Mouse (Mus musculus) neural tube, embryonic 12.5 days (tissue): ENCODE data around the gene Gmppb. TPM values are rescaled to one million over a fixed set of nuclear protein-coding genes. Genes with fewer than 3 reads are reported as not detected.
A peak's percentile ranks its signal among the peaks of the same experiment; 100 is the strongest.

Experiments
- ATAC-seq: fragments of 200-750 bp; cut with Nextera tagmentation; 2 replicates; pipeline ENCODE4 v1.8.0; 2017; ENCODE audit warnings: low read depth, mild to moderate bottlenecking, moderate TSS enrichment, moderate library complexity; ENCODE audit not compliant: low FRiP score
- H3K27ac ChIP-seq: fragments of 300-500 bp; sonication (generic); 2 replicates; pipeline ENCODE4 v1.5.1; 2016
- H3K27me3 ChIP-seq: fragments of 300-500 bp; sonication (generic); replicated peaks from 2 replicates; pipeline ENCODE4 v1.6.1; 2016; ENCODE audit warnings: mild to moderate bottlenecking
- H3K36me3 ChIP-seq: fragments of 300-500 bp; sonication (generic); 2 replicates; pipeline ENCODE4 v1.6.1; 2016; ENCODE audit warnings: mild to moderate bottlenecking
- H3K4me1 ChIP-seq: fragments of 300-500 bp; sonication (generic); 2 replicates; pipeline ENCODE4 v1.6.1; 2016
- H3K4me2 ChIP-seq: fragments of 300-500 bp; sonication (generic); replicated peaks from 2 replicates; pipeline ENCODE4 v1.6.1; 2016; ENCODE audit warnings: mild to moderate bottlenecking
- H3K4me3 ChIP-seq: fragments of 300-500 bp; sonication (generic); 2 replicates; pipeline ENCODE4 v1.5.1; 2016
- H3K9ac ChIP-seq: fragments of 300-500 bp; sonication (generic); 2 replicates; pipeline ENCODE4 v1.6.1; 2016; ENCODE audit warnings: mild to moderate bottlenecking
- H3K9me3 ChIP-seq: fragments of 300-500 bp; sonication (generic); 2 replicates; pipeline ENCODE4 v1.6.1; 2016; ENCODE audit warnings: mild to moderate bottlenecking
- WGBS: fragments of 180-500 bp; shearing (Covaris S2); methylation state at CpG from one replicate; pipeline ENCODE4 v1.1.7; 2016; 5-methylcytosine and 5-hydroxymethylcytosine counted together
- polyA plus RNA-seq: library from polyadenylated mRNA; unstranded; fragments of >200 nt; fragmentation: Nextera tagmentation; extraction: Ambion mirVana; gene quantifications from 2 replicates; pipeline ENCODE4 v1.2.1, GENCODE M21; 2016

Gene Gmppb
- polyA plus RNA-seq, 1 experiment from 2014 or later, result 18.3 TPM

GRCm38 (mm10) chr9:108052885-108053664, 4.0 kb downstream of the Gmppb start, which contains the start of gene Amigo3:
TSS of gene Amigo3 (plus strand) at chr9:108053159.
- no peaks in the 10 kb centered on the region for H3K9me3 ChIP-seq
- H3K4me3 ChIP-seq, result no peak within 1 kb of the TSS
- peak within 1 kb of the TSS; percentile 38 for H3K4me2 ChIP-seq
- H3K27me3 ChIP-seq, result no peaks in the 10 kb centered on the region
- ATAC-seq, result peak; percentile 27; the same call in 1 of the 2 replicates
- peaks cover 64% of the 10 kb centered on the region for H3K36me3 ChIP-seq
- no peak within 1 kb of the TSS for H3K9ac ChIP-seq
- H3K4me1 ChIP-seq, result peaks cover 23% of the 10 kb centered on the region
- 52% methylated on average over 20 of the region's 20 CpGs for WGBS
- no peak within 1 kb of the TSS for H3K27ac ChIP-seq

DNA sequence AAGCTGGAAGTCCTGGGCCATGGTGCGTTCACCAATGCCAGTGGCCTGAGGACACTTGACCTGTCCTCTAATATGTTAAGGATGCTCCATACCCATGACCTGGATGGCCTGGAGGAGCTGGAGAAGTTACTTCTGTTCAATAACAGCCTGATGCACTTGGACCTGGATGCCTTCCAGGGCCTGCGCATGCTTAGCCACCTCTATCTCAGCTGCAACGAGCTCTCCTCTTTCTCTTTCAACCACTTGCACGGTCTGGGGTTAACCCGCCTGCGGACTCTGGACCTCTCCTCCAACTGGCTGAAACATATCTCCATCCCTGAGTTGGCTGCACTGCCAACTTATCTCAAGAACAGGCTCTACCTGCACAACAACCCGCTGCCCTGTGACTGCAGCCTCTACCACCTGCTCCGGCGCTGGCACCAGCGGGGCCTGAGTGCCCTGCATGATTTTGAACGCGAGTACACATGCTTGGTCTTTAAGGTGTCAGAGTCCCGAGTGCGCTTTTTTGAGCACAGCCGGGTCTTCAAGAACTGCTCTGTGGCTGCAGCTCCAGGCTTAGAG, 4.7 kb downstream of the Gmppb start:
- Histone ChIP-seq H3K4me1 (peaks cover 18% of the 10 kb centered on the region), H3K4me3 (no peak overlapping the region; the same call in 1 of the 2 replicates), H3K9me3 (no peaks in the 10 kb centered on the region), H3K9ac (no peak overlapping the region), H3K36me3 (peaks cover 70% of the 10 kb centered on the region), H3K27me3 (no peaks in the 10 kb centered on the region), H3K4me2 (no peak overlapping the region), H3K27ac (no peak overlapping the region)
- ATAC-seq, result no peak
- WGBS, result 94% methylated on average over 15 of the region's 15 CpGs

DNA sequence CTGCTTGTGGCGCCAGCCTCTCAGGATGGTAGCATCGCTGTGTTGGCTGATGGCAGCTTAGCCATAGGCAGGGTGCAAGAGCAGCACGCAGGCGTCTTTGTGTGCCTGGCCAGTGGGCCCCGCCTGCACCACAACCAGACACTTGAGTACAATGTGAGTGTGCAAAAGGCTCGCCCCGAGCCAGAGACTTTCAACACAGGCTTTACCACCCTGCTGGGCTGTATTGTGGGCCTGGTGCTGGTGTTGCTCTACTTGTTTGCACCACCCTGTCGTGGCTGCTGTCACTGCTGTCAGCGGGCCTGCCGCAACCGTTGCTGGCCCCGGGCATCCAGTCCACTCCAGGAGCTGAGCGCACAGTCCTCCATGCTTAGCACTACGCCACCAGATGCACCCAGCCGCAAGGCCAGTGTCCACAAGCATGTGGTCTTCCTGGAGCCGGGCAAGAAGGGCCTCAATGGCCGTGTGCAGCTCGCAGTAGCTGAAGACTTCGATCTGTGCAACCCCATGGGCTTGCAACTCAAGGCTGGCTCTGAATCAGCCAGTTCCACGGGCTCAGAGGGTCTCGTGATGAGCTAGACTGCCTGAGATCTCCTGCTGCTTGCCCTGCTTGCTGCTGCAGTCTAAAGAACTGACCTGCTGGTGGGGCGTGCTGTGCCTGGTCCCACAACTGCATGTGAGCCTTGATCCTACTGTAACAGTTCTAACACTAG, 5.4 kb downstream of the Gmppb start:
- 91% methylated on average over 22 of the region's 22 CpGs for WGBS
- Histone ChIP-seq H3K9ac (no peak overlapping the region), H3K4me1 (peaks cover 18% of the 10 kb centered on the region), H3K27ac (no peak overlapping the region), H3K9me3 (no peaks in the 10 kb centered on the region), H3K4me3 (no peak overlapping the region; the same call in 1 of the 2 replicates), H3K27me3 (no peaks in the 10 kb centered on the region), H3K36me3 (peaks cover 78% of the 10 kb centered on the region), H3K4me2 (no peak overlapping the region)
- ATAC-seq, result no peak

DNA sequence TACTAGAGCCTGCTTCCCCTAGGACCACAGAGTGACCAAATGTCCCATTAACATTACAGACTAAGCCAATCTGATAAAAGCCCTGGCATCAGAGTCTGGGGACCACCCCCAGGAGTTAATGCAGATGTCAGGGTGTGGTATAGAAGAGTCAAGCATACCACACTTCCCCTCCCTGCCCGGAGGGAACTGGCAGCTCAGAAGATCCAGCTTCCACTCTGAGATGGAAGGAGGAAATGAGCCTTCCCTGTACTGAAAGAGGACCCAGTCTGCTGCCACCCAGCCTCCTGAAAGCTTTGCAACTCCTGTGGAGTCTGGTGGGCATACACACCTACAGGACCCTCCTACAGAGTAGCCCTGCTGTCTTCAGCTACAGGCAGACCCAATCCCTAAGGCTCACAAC, 6.0 kb downstream of the Gmppb start:
- no peak overlapping the region for H3K4me3 ChIP-seq

DNA sequence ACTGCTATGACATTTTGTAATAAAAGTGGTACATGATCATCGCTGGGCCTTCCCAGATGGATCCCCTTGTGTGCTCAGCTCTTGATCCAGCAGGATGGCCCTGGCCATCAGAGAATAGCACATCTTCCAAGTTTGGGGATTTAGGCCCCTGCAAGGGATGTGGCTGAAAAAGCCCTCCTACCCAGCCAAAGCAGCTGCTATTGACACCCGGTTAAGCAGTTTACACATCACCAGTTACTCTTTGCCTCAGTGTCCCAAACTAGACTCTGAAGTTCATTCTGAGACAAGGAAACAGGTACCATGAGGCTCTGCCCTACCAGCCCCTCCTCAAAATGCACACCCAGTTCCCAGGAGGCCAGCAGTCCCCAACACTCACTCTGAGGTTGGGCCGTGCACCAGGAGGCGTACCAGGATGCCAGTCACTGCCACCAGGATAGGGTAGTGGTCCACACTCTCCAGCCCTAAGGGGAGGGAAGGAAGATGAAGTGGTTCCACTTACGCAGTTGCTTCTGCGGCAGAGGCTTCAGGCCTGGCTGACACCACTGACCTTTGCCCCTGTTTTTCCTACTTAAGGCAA, 6.7 kb downstream of the Gmppb start:
- no peak overlapping the region for H3K4me2 ChIP-seq
- H3K9ac ChIP-seq, result no peak overlapping the region
- H3K27ac ChIP-seq, result no peak overlapping the region
- 92% methylated on average over 6 of the region's 6 CpGs for WGBS
- peaks cover 83% of the 10 kb centered on the region for H3K36me3 ChIP-seq
- ATAC-seq, result no peak
- peaks cover 6% of the 10 kb centered on the region for H3K4me1 ChIP-seq
- no peak overlapping the region for H3K4me3 ChIP-seq
- H3K9me3 ChIP-seq, result no peaks in the 10 kb centered on the region
- no peaks in the 10 kb centered on the region for H3K27me3 ChIP-seq

More for the DNA sequence above, 6.0 kb downstream of the Gmppb start:
- Histone ChIP-seq H3K9me3 (no peaks in the 10 kb centered on the region), H3K4me2 (no peak overlapping the region), H3K4me1 (peaks cover 12% of the 10 kb centered on the region), H3K27ac (no peak overlapping the region), H3K36me3 (peaks cover 83% of the 10 kb centered on the region), H3K27me3 (no peaks in the 10 kb centered on the region), H3K9ac (no peak overlapping the region)
- ATAC-seq, result no peak
- WGBS, result 77% methylated on average over 1 of the region's 1 CpGs

- ATAC-seq, result no peak
- H3K9me3 ChIP-seq, result no peaks in the 10 kb centered on the region
- H3K27me3 ChIP-seq, result no peaks in the 10 kb centered on the region
- H3K4me2 ChIP-seq, result no peak overlapping the region
- no peak overlapping the region for H3K27ac ChIP-seq
- no peak overlapping the region for H3K4me3 ChIP-seq
- 84% methylated on average over 28 of the region's 28 CpGs for WGBS
- peaks cover 6% of the 10 kb centered on the region for H3K4me1 ChIP-seq
- no peak overlapping the region for H3K9ac ChIP-seq
- H3K36me3 ChIP-seq, result peaks cover 74% of the 10 kb centered on the region
Observed at GRCm38 (mm10) chr9:108056361-108057261, 7.6 kb downstream of the Gmppb start.

DNA sequence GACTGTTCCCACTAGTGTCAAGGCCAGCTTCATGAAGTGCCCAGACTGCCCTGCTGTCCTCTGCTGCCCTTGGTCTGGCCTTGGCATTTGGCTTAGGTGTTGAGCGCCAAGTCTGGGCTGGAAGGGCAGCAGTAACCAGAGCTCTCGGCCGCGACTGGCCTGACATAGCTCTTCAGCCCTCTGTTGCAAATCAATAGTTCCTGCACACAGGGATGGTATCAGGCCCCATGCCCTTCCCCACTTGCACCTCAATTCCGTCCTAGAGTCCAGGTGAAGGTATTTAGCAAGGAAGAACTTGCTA, 8.2 kb downstream of the Gmppb start:
- H3K4me1 ChIP-seq, result peaks cover 6% of the 10 kb centered on the region
- H3K4me2 ChIP-seq, result no peak overlapping the region
- H3K9me3 ChIP-seq, result no peaks in the 10 kb centered on the region
- H3K27me3 ChIP-seq, result no peaks in the 10 kb centered on the region
- no peak overlapping the region for H3K9ac ChIP-seq
- WGBS, result 89% methylated on average over 5 of the region's 5 CpGs
- no peak for ATAC-seq
- peaks cover 76% of the 10 kb centered on the region for H3K36me3 ChIP-seq
- H3K27ac ChIP-seq, result no peak overlapping the region
- H3K4me3 ChIP-seq, result no peak overlapping the region

DNA sequence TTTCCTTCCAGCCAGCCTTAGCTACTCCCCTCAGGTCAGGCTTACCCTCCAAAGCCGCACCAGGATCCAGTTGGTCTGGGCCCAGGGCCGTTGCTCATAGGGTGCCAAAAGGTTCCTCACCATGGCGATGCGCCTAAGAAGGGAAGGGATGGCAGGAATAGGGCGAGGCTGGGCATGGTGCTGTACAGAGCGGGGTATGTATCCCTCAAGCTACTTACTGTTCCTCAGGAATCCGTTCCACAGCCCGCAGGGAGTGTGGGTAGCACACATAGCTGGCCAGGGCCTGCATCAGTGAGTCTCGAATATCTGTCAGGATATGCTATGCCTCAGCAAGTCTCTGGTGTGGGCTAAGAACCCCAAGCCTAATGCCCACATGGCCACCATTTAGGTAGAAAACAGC, 9.2 kb downstream of the Gmppb start:
- H3K27ac ChIP-seq, result no peak overlapping the region
- WGBS, result 93% methylated on average over 9 of the region's 9 CpGs
- no peak for ATAC-seq
- H3K4me3 ChIP-seq, result no peak overlapping the region
- peaks cover 87% of the 10 kb centered on the region for H3K36me3 ChIP-seq
- H3K9ac ChIP-seq, result no peak overlapping the region
- H3K27me3 ChIP-seq, result no peaks in the 10 kb centered on the region
- H3K4me2 ChIP-seq, result no peak overlapping the region
- H3K9me3 ChIP-seq, result no peaks in the 10 kb centered on the region
- peaks cover 2% of the 10 kb centered on the region; the same call in 1 of the 2 replicates for H3K4me1 ChIP-seq

DNA sequence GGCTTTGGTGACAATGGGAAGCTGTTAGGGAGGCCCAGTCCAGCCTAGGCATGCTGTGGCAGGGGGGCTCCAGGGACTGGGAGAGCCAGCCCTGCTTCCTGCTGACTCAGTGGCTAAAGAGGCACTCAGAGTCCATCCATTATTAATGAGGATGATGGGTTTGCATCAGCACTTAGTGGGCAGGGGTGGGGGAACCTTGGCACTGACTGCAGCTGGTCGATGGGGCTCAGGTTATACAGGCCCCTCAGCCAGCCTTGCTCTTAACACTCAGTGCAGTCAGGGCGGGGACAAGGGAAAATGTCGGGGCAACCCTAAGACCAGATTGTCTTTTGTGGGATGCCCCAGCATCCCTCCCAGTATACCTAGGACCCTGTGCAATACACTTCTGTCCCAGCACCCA, 13.1 kb downstream of the Gmppb start:
- Histone ChIP-seq H3K27me3 (no peaks in the 10 kb centered on the region), H3K9ac (no peak overlapping the region), H3K4me2 (no peak overlapping the region), H3K27ac (no peak overlapping the region), H3K36me3 (peaks cover 78% of the 10 kb centered on the region), H3K4me3 (no peak overlapping the region), H3K4me1 (no peaks in the 10 kb centered on the region; the same call in 1 of the 2 replicates), H3K9me3 (no peaks in the 10 kb centered on the region)
- ATAC-seq, result no peak
- WGBS, result 80% methylated on average over 3 of the region's 3 CpGs

- Histone ChIP-seq H3K27me3 (no peaks in the 10 kb centered on the region), H3K4me3 (no peak overlapping the region)
Observed at GRCm38 (mm10) chr9:108063361-108063760, 14.3 kb downstream of the Gmppb start.

GRCm38 (mm10) chr9:108065491-108066011, 16.5 kb downstream of the Gmppb start:
- H3K27ac ChIP-seq, result no peak overlapping the region
- no peak overlapping the region for H3K4me3 ChIP-seq
- no peaks in the 10 kb centered on the region; the same call in 1 of the 2 replicates for H3K4me1 ChIP-seq
- no peak overlapping the region for H3K9ac ChIP-seq
- H3K36me3 ChIP-seq, result peaks cover 58% of the 10 kb centered on the region
- no peak for ATAC-seq
- no peaks in the 10 kb centered on the region for H3K9me3 ChIP-seq
- no peak overlapping the region for H3K4me2 ChIP-seq
- no peaks in the 10 kb centered on the region for H3K27me3 ChIP-seq
- 50% methylated on average over 5 of the region's 5 CpGs for whole genome bisulfite sequencing

More at GRCm38 (mm10) chr9:108063361-108063760, 14.3 kb downstream of the Gmppb start:
- peaks cover 66% of the 10 kb centered on the region for H3K36me3 ChIP-seq
- no peak overlapping the region for H3K4me2 ChIP-seq
- H3K9ac ChIP-seq, result no peak overlapping the region
- H3K27ac ChIP-seq, result no peak overlapping the region
- ATAC-seq, result no peak
- H3K4me1 ChIP-seq, result no peaks in the 10 kb centered on the region; the same call in 1 of the 2 replicates
- no peaks in the 10 kb centered on the region for H3K9me3 ChIP-seq
- 90% methylated on average over 12 of the region's 12 CpGs for WGBS
